Mouse (Mus musculus) forebrain, embryonic 16.5 days (tissue): ENCODE measurements around the gene Mecom. TPM values are rescaled to one million over a fixed set of nuclear protein-coding genes. Genes with fewer than 3 reads are reported as not detected.

ENCODE experiments used
- ATAC-seq: fragments of 200-750 bp; cut with Nextera tagmentation; 2 replicates; pipeline ENCODE4 v1.8.0; 2017; ENCODE audit warnings: mild to moderate bottlenecking, moderate library complexity
- H3K27ac ChIP-seq: fragments of 300-500 bp; sonication (generic); 2 replicates; pipeline ENCODE4 v1.5.1; 2014; ENCODE audit warnings: low read length, control low read depth
- H3K27me3 ChIP-seq: fragments of 300-500 bp; sonication (generic); replicated peaks from 2 replicates; pipeline ENCODE4 v1.6.1; 2014; ENCODE audit warnings: low read length; ENCODE audit not compliant: control insufficient read depth, insufficient read depth
- H3K36me3 ChIP-seq: fragments of 300-500 bp; sonication (generic); 2 replicates; pipeline ENCODE4 v1.6.1; 2014; ENCODE audit not compliant: control insufficient read depth, insufficient read depth
- H3K4me1 ChIP-seq: fragments of 300-500 bp; sonication (generic); replicated peaks from 2 replicates; pipeline ENCODE4 v1.6.1; 2014; ENCODE audit warnings: low read length; ENCODE audit not compliant: control insufficient read depth, insufficient read depth
- H3K4me2 ChIP-seq: fragments of 300-500 bp; sonication (generic); 2 replicates; pipeline ENCODE4 v1.6.1; 2014; ENCODE audit warnings: mild to moderate bottlenecking, low read length, control low read depth
- H3K4me3 ChIP-seq: fragments of 300-500 bp; sonication (generic); replicated peaks from 2 replicates; pipeline ENCODE4 v1.5.1; 2014; ENCODE audit warnings: mild to moderate bottlenecking, low read length, control low read depth
- H3K9ac ChIP-seq: fragments of 300-500 bp; sonication (generic); replicated peaks from 2 replicates; pipeline ENCODE4 v1.6.1; 2014; ENCODE audit warnings: low read depth, low read length, control low read depth
- H3K9me3 ChIP-seq: fragments of 300-500 bp; sonication (generic); 2 replicates; pipeline ENCODE4 v1.6.1; 2016; ENCODE audit warnings: low read length; ENCODE audit not compliant: control insufficient read depth
- WGBS: fragments of 180-500 bp; shearing (Covaris S2); extraction: QIAGEN DNeasy Blood & Tissue Kit; methylation state at CpG from one replicate; pipeline ENCODE4 v1.1.7; 2014; 5-methylcytosine and 5-hydroxymethylcytosine counted together
- polyA plus RNA-seq: library from polyadenylated mRNA; unstranded; fragments of >200 nt; fragmentation: Nextera tagmentation; extraction: Ambion mirVana; gene quantifications from 2 replicates; pipeline ENCODE4 v1.2.1, GENCODE M21; 2015

The Mecom gene
- polyA plus RNA-seq, 1 experiment from 2014 or later = 2.1 TPM

DNA sequence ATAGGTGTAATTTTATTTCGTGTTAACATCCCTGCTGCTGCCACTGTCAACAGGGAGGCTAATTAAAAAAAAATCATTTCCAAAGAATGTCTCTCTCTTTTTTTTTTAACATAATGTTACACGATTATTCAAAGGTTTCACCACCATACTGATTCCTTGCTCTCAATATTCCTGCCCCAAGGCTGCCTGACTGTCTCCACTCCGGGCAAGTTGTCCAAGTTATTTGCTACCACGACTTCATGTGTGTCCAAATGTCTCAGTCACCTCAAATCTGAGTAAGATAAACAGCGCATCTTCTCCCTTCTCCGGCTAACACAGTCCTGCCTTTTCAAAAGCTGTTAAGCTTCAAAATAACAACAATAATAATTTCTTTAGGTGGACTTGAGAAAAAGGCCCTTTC is 536.1 kb downstream of the Mecom start:
- Histone ChIP-seq H3K27ac (no peak overlapping the region), H3K9ac (no peak overlapping the region), H3K4me2 (peak overlapping the region; percentile 74), H3K36me3 (no peaks in the 10 kb centered on the region), H3K4me1 (peaks cover 13% of the 10 kb centered on the region), H3K27me3 (peaks cover 15% of the 10 kb centered on the region), H3K4me3 (peak overlapping the region; percentile 45; the same call in 1 of the 2 replicates), H3K9me3 (no peaks in the 10 kb centered on the region)
- 11% methylated on average over 6 of the region's 6 CpGs for WGBS
- ATAC-seq = no peak

DNA sequence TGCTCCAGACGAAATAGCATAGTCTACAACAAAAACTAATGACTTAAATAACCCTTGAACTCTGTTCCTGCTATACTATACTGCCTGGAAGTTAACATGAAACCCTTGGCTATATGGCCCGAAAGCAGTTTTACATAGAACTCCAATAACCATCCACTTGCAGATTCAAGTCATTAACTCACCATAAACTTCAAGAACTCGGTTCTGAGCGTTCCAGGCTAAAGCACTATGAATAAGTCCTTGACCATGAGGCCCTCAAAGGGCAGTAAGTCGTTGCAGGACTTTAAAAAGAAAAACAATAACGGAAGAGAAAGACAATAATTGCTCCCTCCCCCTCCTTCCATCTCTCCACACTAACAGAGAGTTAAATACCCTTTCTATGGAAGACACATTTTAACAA is 536.9 kb downstream of the Mecom start:
- Histone ChIP-seq H3K9ac (no peak overlapping the region), H3K27me3 (peaks cover 15% of the 10 kb centered on the region), H3K4me3 (no peak overlapping the region), H3K4me2 (no peak overlapping the region), H3K27ac (no peak overlapping the region), H3K36me3 (no peaks in the 10 kb centered on the region), H3K4me1 (peaks cover 13% of the 10 kb centered on the region), H3K9me3 (no peaks in the 10 kb centered on the region)
- no peak for ATAC-seq
- WGBS = 29% methylated on average over 6 of the region's 6 CpGs

DNA sequence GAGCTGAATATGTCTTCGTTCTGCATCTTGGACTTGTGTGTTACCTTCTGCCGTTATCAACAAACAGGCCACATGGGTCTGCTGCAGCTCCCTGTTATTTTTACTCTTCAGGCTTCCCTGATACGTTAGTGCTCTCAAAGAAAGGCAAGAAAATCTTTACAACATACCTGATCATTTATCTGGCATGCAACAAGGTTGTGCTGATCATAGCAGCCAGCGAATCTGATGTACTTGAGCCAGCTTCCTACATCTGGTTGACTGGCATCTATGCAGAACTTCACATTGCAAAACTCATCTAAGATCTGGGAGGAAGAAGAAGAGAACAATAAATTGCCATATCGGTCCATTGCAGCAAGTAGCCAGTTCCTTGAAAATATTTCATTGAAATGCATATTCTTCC is 538.2 kb downstream of the Mecom start:
- WGBS = 72% methylated on average over 5 of the region's 5 CpGs

DNA sequence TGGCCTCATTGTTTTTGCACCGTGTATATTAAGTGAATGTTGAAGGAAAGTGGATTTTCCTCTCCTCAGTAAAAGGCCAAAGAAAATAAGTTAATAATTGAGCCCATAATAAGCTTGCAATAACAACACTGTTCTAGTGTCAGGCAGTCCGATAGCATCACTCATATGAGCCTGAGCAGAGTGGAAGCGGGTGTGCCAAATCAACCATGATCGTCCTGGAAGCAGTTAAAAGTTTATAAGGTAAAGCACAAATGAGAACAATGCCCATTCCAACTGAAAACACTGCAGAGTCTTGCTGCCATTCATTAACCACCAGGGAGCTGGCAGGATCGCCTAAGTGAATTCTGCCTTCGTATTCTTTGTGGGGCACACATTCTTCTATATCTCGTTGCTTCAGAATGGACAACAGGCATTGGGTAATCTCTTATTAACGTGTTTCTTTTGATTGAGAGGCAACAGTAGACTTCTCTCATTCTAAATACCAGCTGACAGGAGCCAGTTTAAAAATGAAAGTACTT is 542.9 kb downstream of the Mecom start:
- H3K27me3 ChIP-seq = no peaks in the 10 kb centered on the region
- no peaks in the 10 kb centered on the region for H3K36me3 ChIP-seq
- H3K27ac ChIP-seq = no peak overlapping the region
- peaks cover 5% of the 10 kb centered on the region; the same call in 1 of the 2 replicates for H3K4me1 ChIP-seq
- no peaks in the 10 kb centered on the region for H3K9me3 ChIP-seq
- no peak overlapping the region for H3K9ac ChIP-seq
- WGBS = 5% methylated on average over 8 of the region's 8 CpGs
- no peak overlapping the region for H3K4me3 ChIP-seq
- ATAC-seq = no peak
- H3K4me2 ChIP-seq = peak overlapping the region; percentile 6; the same call in 1 of the 2 replicates

More for the DNA sequence above, 538.2 kb downstream of the Mecom start:
- H3K4me1 ChIP-seq = peaks cover 17% of the 10 kb centered on the region
- no peak overlapping the region for H3K9ac ChIP-seq
- no peaks in the 10 kb centered on the region for H3K36me3 ChIP-seq
- peaks cover 15% of the 10 kb centered on the region for H3K27me3 ChIP-seq
- no peak overlapping the region for H3K4me2 ChIP-seq
- H3K9me3 ChIP-seq = no peaks in the 10 kb centered on the region
- H3K4me3 ChIP-seq = no peak overlapping the region
- H3K27ac ChIP-seq = no peak overlapping the region
- no peak for ATAC-seq

DNA sequence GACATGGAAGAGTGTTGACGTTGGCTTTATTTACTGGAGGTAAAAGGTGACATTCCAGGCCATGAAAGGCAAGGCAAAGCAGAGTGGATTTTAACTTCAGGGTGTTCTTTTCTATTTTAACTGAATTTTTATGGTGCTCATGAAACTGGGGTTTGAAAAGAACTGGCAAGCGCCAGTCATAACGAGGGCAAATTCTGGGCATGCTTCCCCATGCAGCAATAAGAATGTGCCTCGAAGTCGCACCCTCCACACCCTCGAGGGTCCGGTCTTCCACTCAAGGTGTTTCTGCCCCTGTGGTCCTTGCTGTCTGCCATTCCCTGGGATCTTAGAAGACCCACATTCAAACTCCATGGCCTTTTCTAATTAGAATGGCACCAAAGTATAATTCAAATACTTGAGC is 547.5 kb downstream of the Mecom start:
- Histone ChIP-seq H3K9me3 (no peaks in the 10 kb centered on the region), H3K4me3 (no peak overlapping the region), H3K4me1 (peaks cover 5% of the 10 kb centered on the region; the same call in 1 of the 2 replicates), H3K4me2 (no peak overlapping the region), H3K36me3 (no peaks in the 10 kb centered on the region), H3K27ac (no peak overlapping the region), H3K27me3 (no peaks in the 10 kb centered on the region), H3K9ac (no peak overlapping the region)
- ATAC-seq = no peak
- WGBS = 71% methylated on average over 7 of the region's 7 CpGs

DNA sequence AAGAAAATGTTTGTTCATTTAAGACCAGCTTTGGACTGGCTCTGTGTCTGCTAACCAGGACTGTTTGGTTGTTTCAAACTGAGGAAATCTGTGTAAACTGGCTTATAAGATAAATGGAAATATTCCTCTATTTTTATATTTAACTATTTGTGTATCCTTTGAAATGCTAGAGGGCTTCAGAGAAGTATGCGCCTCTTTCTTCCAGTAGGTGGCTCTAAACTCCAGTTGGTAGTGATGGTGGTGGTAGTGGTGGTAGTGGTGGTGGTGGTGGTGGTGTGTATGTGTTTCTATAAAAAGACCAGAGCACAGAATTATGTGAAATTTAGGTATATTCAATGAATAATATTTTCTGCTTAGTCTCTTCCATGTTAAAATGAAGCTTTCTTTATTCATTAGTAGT is 548.8 kb downstream of the Mecom start:
- no peak for ATAC-seq
- H3K9me3 ChIP-seq = no peaks in the 10 kb centered on the region
- no peaks in the 10 kb centered on the region for H3K27me3 ChIP-seq
- no peak overlapping the region for H3K9ac ChIP-seq
- no peak overlapping the region for H3K4me2 ChIP-seq
- H3K4me3 ChIP-seq = no peak overlapping the region
- H3K27ac ChIP-seq = no peak overlapping the region
- H3K4me1 ChIP-seq = no peaks in the 10 kb centered on the region
- 50% methylated on average over 1 of the region's 1 CpGs for WGBS
- no peaks in the 10 kb centered on the region for H3K36me3 ChIP-seq

DNA sequence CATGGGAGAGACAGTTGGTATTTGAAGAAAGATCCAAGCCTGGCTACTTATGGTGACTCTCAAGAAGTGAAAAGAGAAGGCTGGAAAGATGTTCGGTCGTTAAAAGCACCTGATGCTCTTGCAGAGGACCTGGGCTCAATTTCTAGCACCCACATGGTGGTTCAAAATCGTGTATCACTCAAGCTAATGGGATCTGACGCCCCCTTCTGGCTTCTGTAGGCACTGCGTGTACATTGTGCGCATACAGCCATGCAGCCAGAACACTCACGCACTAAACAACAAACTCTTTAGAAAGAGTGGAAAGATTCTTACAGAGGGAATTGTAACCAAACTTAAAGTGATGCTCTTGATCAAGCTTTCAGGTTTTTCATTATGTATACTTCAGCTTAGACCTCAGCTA is 550.7 kb downstream of the Mecom start:
- Histone ChIP-seq H3K27ac (no peak overlapping the region), H3K9me3 (no peaks in the 10 kb centered on the region), H3K4me3 (no peak overlapping the region), H3K9ac (no peak overlapping the region), H3K27me3 (no peaks in the 10 kb centered on the region), H3K4me1 (no peaks in the 10 kb centered on the region), H3K36me3 (no peaks in the 10 kb centered on the region), H3K4me2 (no peak overlapping the region)
- no peak for ATAC-seq
- WGBS = 85% methylated on average over 7 of the region's 7 CpGs

DNA sequence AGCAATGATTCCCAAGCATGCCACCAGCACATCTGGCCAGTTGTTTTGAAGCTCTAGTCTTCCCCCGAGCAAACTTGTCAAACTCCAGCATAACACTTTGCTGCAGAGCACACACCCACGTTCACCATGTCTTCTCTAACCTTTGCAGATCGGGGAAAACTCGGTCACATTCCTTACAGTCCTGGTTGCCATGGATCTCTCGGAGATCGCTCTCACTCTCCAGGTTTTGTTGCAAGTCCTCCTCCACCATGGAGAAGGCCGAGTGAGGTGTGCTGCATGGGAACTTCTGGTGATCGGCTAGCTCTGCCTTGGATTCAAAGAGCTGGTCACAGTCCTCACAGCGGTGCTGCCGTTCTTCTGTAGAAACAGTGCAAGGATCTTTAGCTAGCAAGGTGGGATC is 554.5 kb downstream of the Mecom start:
- no peaks in the 10 kb centered on the region for H3K27me3 ChIP-seq
- H3K27ac ChIP-seq = no peak overlapping the region
- no peak overlapping the region for H3K4me2 ChIP-seq
- no peaks in the 10 kb centered on the region for H3K4me1 ChIP-seq
- WGBS = 80% methylated on average over 10 of the region's 10 CpGs
- no peaks in the 10 kb centered on the region for H3K36me3 ChIP-seq
- no peak overlapping the region for H3K4me3 ChIP-seq
- no peak overlapping the region for H3K9ac ChIP-seq
- ATAC-seq = no peak
- no peaks in the 10 kb centered on the region for H3K9me3 ChIP-seq

DNA sequence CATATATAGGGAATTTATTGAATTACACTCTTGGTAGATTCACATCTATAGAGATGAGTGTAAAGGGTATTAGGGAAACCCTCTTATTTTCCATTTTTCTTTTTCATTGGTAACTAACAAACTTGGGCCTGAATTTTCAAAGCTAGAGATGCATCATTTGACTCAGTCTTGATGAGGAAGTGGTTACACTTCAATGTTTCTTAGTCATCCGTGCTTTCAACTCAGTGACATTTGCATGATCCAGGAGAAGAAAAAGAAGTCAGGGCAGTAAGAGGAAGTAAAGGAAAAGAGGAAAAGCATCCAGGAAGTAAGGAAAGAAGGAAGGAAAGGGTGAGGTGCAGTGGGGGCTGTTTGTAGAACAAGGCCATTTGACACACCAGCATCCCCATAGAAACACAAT is 556.3 kb downstream of the Mecom start:
- H3K9me3 ChIP-seq = no peaks in the 10 kb centered on the region
- 89% methylated on average over 1 of the region's 1 CpGs for WGBS
- H3K4me3 ChIP-seq = no peak overlapping the region
- no peak overlapping the region for H3K4me2 ChIP-seq
- no peak overlapping the region for H3K27ac ChIP-seq
- ATAC-seq = no peak
- H3K27me3 ChIP-seq = no peaks in the 10 kb centered on the region
- no peaks in the 10 kb centered on the region for H3K36me3 ChIP-seq
- H3K9ac ChIP-seq = no peak overlapping the region
- no peaks in the 10 kb centered on the region for H3K4me1 ChIP-seq

DNA sequence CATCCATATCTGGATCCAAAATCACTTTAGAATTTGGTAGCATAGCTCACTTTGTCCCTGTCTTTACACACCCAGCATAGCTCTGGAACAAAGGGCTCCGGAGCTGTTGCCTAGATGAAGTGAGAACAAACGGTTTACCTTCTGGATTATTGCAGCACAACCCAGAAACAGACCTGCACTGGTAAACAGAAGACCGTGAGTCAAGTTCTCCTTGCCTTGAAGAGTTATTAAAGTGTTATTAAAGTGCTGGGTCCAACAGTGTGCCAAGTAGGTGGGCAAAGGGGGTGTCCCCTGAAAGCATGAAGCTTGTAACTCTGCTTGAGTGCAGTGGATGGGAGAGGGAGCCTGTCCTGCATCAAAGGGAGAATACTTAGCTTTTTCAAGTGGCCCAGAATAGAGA is 563.4 kb downstream of the Mecom start:
- 91% methylated on average over 3 of the region's 3 CpGs for WGBS
- Histone ChIP-seq H3K9ac (no peak overlapping the region), H3K36me3 (no peaks in the 10 kb centered on the region), H3K9me3 (no peaks in the 10 kb centered on the region), H3K4me2 (no peak overlapping the region), H3K4me3 (no peak overlapping the region), H3K27ac (no peak overlapping the region), H3K4me1 (no peaks in the 10 kb centered on the region), H3K27me3 (no peaks in the 10 kb centered on the region)
- ATAC-seq = no peak
